Mouse (Mus musculus) embryonic fibroblast, embryonic 13.5 days (primary cell): ENCODE measurements around the gene Enox1. TPM values are rescaled to one million over a fixed set of nuclear protein-coding genes. Genes with fewer than 3 reads are reported as not detected.

Experiments used
- H3K27ac ChIP-seq: 2 replicates; pipeline ENCODE4 v1.5.1; 2012; ENCODE audit warnings: low read length, control low read depth, inconsistent platforms; ENCODE audit not compliant: insufficient read depth
- H3K4me1 ChIP-seq: 2 replicates; pipeline ENCODE4 v1.6.1; 2011; ENCODE audit warnings: low read length; ENCODE audit not compliant: control insufficient read depth, insufficient read depth
- H3K4me3 ChIP-seq: 2 replicates; pipeline ENCODE4 v1.5.1; 2011; ENCODE audit warnings: mild to moderate bottlenecking, control low read depth, low read length; ENCODE audit not compliant: insufficient read depth
- CTCF ChIP-seq: IDR thresholded peaks from 2 replicates; pipeline ENCODE4 v1.5.1; 2011; ENCODE audit warnings: mild to moderate bottlenecking, control low read depth, low read length, moderate library complexity, borderline replicate concordance; ENCODE audit not compliant: insufficient read depth
- POLR2A ChIP-seq: IDR thresholded peaks from 2 replicates; pipeline ENCODE4 v1.6.1; 2011; ENCODE audit warnings: low read depth, mild to moderate bottlenecking, control low read depth, low read length, moderate library complexity
- polyA plus RNA-seq: library from polyadenylated mRNA; stranded (reverse); fragments of >200 nt; gene quantifications from 2 replicates; pipeline ENCODE4 v1.2.4, GENCODE M21; 2011; ENCODE audit warnings: low read depth; ENCODE audit not compliant: missing spikeins, insufficient read length

The Enox1 gene
- polyA plus RNA-seq, 1 experiment: 7.0 TPM

DNA sequence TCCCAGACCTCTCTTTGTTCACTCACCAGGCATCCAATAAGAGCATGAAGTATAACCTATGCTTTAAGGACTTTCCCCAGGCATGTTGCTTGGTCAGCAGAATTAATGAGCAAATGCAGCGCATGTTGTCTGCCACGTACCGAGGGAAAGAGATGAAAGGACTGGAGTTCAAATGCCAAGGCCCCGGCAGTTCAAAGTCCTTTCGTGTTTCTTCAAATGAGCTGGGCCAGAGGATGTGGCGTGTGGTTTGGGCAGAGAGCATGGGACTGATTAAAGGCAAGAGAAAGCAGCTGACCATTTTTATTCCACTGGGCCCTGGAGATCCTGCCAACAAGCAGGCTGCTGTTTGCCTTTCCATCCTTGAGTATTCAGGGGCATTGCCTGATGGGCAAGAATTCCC is 460.7 kb downstream of the Enox1 start:
- Histone ChIP-seq H3K4me1 (no peaks in the 10 kb centered on the region), H3K27ac (no peak overlapping the region; the same call in 1 of the 2 replicates), H3K4me3 (no peak overlapping the region)
- TF ChIP-seq CTCF: no peak
- no peak for TF ChIP-seq POLR2A

DNA sequence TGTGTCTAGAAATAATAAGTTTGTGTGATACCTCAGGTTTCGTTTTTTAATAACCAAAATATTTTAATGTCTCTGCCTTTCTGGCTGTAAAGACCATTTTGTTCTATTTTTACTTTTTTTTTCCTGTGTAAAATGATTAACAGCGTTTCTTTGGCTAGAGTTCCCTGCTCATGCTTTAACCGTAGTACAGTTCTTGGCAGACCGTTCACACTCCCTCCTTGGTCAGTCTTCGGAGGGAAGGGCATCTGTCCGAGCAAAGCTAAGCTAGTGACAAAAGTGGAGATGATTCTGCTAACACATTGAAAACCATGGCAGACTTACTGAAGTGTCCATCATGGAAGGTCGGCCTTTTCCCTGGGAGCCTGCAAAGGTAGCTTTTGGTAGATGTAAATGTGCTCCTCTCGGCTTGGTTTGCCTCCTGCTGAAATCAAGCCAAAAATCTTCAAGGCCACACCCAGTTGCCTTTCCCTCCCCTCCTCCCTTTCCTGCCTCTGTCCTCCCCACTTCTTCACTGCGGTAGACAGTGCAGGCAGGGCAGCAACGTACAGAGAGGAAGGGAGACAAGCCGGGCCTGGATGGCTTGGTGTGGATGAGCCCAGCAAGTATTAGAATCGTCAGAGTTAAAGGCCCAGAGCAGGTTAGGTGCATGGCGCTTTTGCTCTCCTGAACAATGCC is 461.7 kb downstream of the Enox1 start:
- H3K27ac ChIP-seq: no peak overlapping the region; the same call in 1 of the 2 replicates
- TF ChIP-seq POLR2A: no peak
- H3K4me3 ChIP-seq: no peak overlapping the region
- H3K4me1 ChIP-seq: no peaks in the 10 kb centered on the region

DNA sequence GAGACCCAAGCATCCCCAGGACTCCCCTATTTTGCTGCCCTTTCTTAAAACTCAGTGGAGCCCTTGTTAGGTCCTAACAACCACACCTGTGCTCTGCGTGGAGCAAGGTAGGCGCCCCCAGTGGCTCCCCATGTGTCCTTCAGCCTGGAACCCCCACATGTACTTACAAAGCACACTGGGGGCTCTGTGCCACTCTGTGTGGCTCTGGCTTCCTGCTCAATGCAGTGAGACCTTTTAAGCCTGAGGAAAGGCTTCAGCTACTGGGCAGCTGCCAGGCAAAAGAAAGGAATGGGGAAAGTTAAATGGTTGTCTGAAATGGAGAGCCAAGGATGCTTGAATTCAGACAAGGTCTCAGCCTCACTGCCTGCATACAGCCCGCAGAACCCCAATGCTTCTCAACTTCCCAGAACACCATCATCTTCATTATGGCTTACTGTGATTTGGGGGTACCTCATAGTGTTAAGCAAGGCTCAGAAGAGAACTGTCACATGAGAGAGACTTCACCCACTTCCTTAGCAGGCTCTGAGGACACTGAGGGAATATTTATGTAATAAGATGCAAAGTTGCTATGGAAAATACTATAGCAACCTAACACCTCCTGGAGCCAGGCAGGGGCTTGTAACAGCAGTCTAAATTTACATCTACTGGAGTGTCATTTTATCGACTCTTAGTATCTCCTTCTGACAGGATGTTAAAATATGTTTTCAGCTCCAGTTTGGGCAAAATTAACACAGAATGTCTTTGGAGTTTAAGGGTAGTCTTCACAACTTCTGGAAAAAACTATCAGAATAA is 465.1 kb downstream of the Enox1 start:
- no peak overlapping the region for H3K27ac ChIP-seq
- no peak overlapping the region for H3K4me3 ChIP-seq
- no peak for TF ChIP-seq POLR2A
- TF ChIP-seq CTCF: no peak
- H3K4me1 ChIP-seq: no peaks in the 10 kb centered on the region

DNA sequence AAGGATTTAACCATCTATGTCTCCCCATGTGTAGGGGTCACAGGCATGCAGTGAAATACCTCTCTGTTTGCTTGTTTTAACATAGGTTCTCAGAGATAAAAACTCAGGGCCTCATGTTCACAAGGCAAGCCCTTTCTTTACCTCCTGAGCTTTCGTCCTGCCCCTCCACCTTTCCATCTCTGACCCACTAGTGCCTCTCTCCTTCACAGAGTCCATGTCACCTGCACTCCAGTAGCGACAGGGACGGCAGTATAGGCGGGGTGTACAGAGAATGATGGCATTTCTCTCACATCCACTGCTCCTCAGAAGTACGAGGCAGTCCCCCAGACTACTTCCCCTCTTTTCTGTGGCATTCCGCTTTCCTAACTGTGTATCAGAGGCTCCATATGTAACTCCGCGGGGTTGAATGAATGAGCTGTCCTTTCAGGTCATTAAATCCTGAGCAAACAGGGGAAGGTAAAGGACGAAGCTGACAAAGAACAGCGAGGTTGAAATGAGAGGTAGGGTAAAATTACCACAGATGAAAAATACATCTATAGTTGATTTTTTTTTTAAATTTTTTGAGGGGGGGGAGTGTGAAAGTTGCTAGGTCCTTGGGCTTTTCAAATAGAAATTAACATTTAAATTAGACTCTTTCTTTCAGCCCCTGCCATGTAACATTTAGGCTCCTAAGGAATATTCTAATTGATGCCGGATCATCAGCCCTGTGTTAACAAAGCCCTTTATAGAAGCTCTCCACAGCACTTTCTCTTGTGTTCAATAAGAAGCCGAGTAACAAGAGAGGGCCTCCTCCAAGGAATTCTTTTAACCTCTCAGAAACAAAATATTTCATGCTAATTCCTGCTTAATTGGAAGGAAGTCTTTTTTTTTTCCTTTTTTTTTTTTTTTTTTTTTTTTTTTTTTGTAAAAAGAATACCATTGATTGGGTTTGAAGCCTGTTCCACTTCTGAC is 470.3 kb downstream of the Enox1 start:
- Histone ChIP-seq H3K27ac (no peak overlapping the region), H3K4me1 (0 out of 2 replicates have a peak, but pooled peaks cover 4% of the 10 kb centered on the region), H3K4me3 (no peak overlapping the region)
- TF ChIP-seq CTCF (no peak), POLR2A (no peak)

DNA sequence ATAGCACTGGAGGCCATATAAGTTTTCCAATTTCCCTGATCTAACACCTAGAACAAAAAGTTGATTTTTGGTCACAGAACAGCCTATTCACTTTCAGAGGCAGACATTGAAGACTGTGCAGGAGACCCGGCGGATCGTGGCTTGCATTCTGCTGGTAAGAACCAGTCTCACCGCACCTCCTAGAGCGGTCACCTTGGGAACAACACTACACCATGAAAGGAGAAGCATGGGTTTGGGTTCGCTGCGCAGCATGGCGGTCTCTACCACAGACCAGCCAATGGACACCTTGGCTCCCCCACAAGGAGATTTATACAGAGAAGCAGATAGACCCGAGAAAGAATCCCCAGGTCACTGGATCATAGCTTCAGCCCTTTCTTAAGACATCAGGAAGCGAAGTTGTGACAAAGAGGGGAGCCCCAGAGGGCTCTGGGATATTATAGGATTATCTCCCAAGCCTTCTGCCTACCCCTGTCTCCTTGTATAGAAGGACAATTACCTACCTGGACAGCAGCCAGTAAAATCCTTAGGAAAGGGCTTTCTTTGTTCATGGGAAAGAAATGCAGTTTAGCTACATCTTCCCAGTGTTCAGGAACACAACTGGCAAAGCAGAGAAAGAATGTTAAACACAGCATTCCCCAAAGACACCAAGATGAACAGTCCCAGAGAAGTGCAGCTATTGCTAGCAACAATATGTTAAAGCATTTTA is 476.1 kb downstream of the Enox1 start:
- no peak overlapping the region for H3K4me3 ChIP-seq
- TF ChIP-seq CTCF (no peak), POLR2A (no peak)
- H3K4me1 ChIP-seq: peaks cover 9% of the 10 kb centered on the region; the same call in 1 of the 2 replicates
- H3K27ac ChIP-seq: peak overlapping the region; percentile 42; the same call in 1 of the 2 replicates

DNA sequence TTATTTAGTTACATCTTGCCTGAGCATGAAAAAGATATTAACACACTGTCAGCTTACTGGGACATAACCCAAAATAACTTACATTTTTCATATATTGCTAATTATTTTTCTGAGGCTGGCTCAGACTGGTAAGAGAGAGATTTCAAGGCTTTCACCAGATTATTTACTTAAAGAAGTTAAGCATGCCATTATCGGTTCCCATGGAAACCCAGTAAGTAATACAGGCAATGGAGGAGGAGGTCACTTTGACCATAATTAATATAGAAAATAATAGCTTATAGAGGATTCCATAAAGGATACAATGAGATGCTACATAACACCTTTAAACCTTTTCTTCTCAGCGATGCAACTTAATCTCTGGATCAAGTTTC is 476.6 kb downstream of the Enox1 start:
- no peak for TF ChIP-seq POLR2A
- no peak for TF ChIP-seq CTCF
- Histone ChIP-seq H3K4me1 (peaks cover 9% of the 10 kb centered on the region; the same call in 1 of the 2 replicates), H3K4me3 (no peak overlapping the region), H3K27ac (peak overlapping the region; percentile 42; the same call in 1 of the 2 replicates)

DNA sequence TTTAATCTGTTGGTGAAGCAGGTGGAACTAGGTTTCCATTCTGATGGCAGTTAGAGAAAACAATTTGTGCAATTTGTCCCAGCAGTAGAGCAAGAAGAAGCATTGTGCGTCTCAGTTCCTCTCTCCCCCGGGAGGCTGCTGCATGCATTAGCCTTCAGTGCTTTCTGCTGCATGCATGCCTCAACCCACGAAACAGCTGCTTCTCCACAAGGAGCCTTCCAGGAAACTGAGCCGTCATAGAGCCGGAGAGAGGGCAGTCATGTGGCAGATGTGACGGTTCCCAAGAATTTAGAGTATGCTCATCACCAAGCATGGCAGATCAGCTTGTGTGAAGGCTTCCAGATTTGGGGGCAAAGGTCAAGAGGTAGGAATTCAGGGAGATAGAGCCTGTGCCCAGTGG is 480.4 kb downstream of the Enox1 start:
- H3K4me3 ChIP-seq: no peak overlapping the region
- H3K4me1 ChIP-seq: peaks cover 4% of the 10 kb centered on the region; the same call in 1 of the 2 replicates
- H3K27ac ChIP-seq: no peak overlapping the region
- TF ChIP-seq CTCF (no peak), POLR2A (no peak)

DNA sequence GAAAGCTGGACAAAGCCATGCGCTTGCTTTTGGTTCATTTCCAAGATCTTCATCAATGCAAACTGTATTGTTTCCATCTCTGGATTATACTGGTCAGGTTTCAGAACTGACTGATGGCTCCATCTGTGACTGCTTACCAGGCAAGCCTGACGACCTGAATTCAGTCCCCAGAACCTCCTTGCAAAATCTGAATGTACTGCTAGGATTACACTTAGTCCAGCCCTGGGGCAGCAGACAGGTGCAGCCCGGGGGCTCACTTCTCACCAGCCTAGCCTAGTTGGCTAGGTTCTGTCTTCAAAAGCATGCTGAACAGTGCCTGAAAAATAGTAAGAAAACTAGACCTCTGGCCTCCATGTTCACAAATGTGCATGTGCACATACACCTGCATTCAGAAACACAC is 481.6 kb downstream of the Enox1 start:
- no peak overlapping the region for H3K4me3 ChIP-seq
- no peak overlapping the region for H3K27ac ChIP-seq
- peaks cover 4% of the 10 kb centered on the region; the same call in 1 of the 2 replicates for H3K4me1 ChIP-seq
- TF ChIP-seq POLR2A (no peak), CTCF (no peak)

DNA sequence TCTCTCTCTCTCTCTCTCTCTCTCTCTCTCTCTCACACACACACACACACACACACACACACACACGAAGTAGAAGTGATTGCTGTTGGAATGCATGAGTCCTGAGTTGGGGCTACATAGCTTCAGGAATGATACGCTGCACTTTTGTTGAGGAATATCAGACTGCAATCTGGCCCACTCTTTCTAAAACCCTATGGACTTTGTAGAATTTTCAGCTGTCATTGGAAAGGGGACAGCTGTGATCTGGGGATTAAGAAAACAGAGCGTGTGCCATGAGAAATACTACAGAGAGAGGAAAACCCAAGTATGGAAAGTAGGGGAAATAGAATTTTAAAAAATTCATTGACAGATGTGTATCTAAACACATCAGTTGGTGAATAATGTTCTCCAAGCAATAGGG is 482.1 kb downstream of the Enox1 start:
- Histone ChIP-seq H3K27ac (no peak overlapping the region), H3K4me1 (peaks cover 4% of the 10 kb centered on the region; the same call in 1 of the 2 replicates), H3K4me3 (no peak overlapping the region)
- TF ChIP-seq POLR2A: no peak
- no peak for TF ChIP-seq CTCF
